Mouse (Mus musculus) gastrocnemius, postnatal 36 days (tissue): ENCODE results near the gene Galnt17. TPM values are rescaled to one million over a fixed set of nuclear protein-coding genes. Genes with fewer than 3 reads are reported as not detected.

Experiments used
- DNase-seq, 2 experiments: peaks; one replicate each; pipeline ENCODE4 v3.0.0; 2022
- intact Hi-C: fragments of 180-260 bp; cut with DNase I; formaldehyde crosslinking; loops from one replicate; pipeline ENCODE4 v1.15.1; 2025
- total RNA-seq, 2 experiments: library from RNA; stranded (reverse); gene quantifications; 2 replicates each; pipeline ENCODE4 v1.2.3; 2021

Galnt17 gene
- total RNA-seq, 2 experiments from 2014 or later = 4.8 to 5.3 TPM

- DNase-seq = no peak
Measured at GRCm38 (mm10) chr5:130859736-130860135, 448.6 kb downstream of the Galnt17 start.

GRCm38 (mm10) chr5:130858706-130859105 is 449.6 kb downstream of the Galnt17 start:
- intact Hi-C loops = loop anchor here (10.0 kb wide), 1 partner anchor 454 kb away; no protein-coding TSS in a partner anchor
- no peak for DNase-seq

More at GRCm38 (mm10) chr5:130859736-130860135, 448.6 kb downstream of the Galnt17 start:
- intact Hi-C loops = loop anchor here (5.0 to 10.0 kb wide), 2 partner anchors 148 to 455 kb away; no protein-coding TSS in a partner anchor

- intact Hi-C loops = loop anchor here (10.0 kb wide), 1 partner anchor 453 kb away; no protein-coding TSS in a partner anchor
- DNase-seq = no peak
Measured at GRCm38 (mm10) chr5:130858148-130858547, 450.1 kb downstream of the Galnt17 start.

GRCm38 (mm10) chr5:130854430-130854829 is 453.9 kb downstream of the Galnt17 start:
- intact Hi-C loops = loop anchor here (2.0 to 10.0 kb wide), 2 partner anchors 450 to 582 kb away; no protein-coding TSS in a partner anchor
- no peak for DNase-seq

- intact Hi-C loops = loop anchor here (10.0 kb wide), 1 partner anchor 449 kb away; no protein-coding TSS in a partner anchor
- DNase-seq = peak; percentile 80 to 88
Measured at GRCm38 (mm10) chr5:130853371-130853770, 454.9 kb downstream of the Galnt17 start.

- DNase-seq = no peak
- intact Hi-C loops = loop anchor here (10.0 kb wide), 1 partner anchor 447 kb away; no protein-coding TSS in a partner anchor
Measured at GRCm38 (mm10) chr5:130852182-130852581, 456.1 kb downstream of the Galnt17 start.

- intact Hi-C loops = loop anchor here (10.0 kb wide), 1 partner anchor 445 kb away; no protein-coding TSS in a partner anchor
Measured at GRCm38 (mm10) chr5:130849610-130850009, 458.7 kb downstream of the Galnt17 start.

GRCm38 (mm10) chr5:130848562-130848961 is 459.7 kb downstream of the Galnt17 start:
- intact Hi-C loops = no loop called here
- no peak for DNase-seq

More at GRCm38 (mm10) chr5:130849610-130850009, 458.7 kb downstream of the Galnt17 start:
- no peak for DNase-seq

- no peak for DNase-seq
- intact Hi-C loops = no loop called here
Measured at GRCm38 (mm10) chr5:130825797-130826196, 482.5 kb downstream of the Galnt17 start.
